Mouse (Mus musculus): ENCODE results near the gene Taf1c. TPM values are rescaled to one million over a fixed set of nuclear protein-coding genes. Genes with fewer than 3 reads are reported as not detected.
A peak's percentile ranks its signal among the peaks of the same experiment; 100 is the strongest.

The Taf1c gene
- polyA plus RNA-seq, 1 experiment from 2014 or later = 2.7 TPM

DNA sequence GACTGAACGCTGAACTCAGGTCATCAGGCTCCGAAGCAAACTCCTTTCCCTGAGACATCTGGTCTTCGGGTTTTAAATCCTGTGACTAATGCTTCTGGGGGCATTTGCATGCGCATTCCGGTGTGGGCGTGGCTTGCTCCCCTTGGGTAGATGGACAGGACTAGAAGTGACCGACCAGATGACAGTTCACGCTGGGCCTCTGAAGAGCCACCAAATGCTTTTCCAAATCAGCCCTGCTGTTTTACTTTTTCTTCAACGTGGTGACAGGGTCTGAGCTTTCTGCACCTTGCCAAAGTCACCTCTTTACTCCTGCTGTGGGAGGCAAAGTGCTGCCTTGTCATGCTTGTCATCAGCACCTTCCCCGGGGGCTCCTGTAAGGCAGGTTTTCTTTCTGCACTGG lies 16.2 kb downstream of the Taf1c start:
- Histone ChIP-seq H3K4me3 (ENCODE audit: low read depth, low read length) (no peak overlapping the region), H3K36me3 (replicated peaks; ENCODE audit: insufficient read depth, low read length) (no peaks in the 10 kb centered on the region), H3K4me1 (ENCODE audit: insufficient read depth) (peaks cover 7% of the 10 kb centered on the region; the same call in 1 of the 2 replicates), H3K27ac (ENCODE audit: low read depth) (no peak overlapping the region), H3K27me3 (ENCODE audit: insufficient read depth, low read length) (no peaks in the 10 kb centered on the region), H3K9ac (replicated peaks) (no peak overlapping the region), H3K4me2 (ENCODE audit: low read depth, low read length) (no peak overlapping the region), H3K9me3 (ENCODE audit: low read length) (no peaks in the 10 kb centered on the region)
- ATAC-seq = no peak
- WGBS (ENCODE audit: insufficient replicate concordance) = 47% methylated on average over 10 of the region's 10 CpGs
- TF ChIP-seq EP300 (IDR thresholded peaks at IDR 0.05; ENCODE audit: low read depth) (no peak), CTCF (IDR thresholded peaks at IDR 0.05; ENCODE audit: low read depth) (no peak)
- DNase-seq = no peak

DNA sequence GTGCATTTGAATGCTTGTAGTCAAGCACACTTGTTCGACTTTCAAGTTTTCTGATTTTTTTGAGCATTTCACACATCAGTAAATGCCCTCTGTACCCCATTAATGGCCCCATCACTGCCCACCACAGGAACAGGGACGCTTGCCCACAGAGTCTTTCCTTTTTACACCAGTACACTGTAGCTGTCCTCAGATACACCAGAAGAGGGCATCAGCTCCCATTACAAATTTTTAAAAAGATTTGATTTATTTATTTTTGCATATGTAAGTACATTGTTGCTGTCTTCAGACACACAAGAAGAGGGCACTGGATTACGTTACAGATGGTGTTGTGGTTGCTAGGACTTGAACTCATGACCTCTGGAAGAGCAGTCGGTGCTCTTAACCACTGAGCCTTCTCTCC lies 16.7 kb downstream of the Taf1c start:
- no peak for ATAC-seq

GRCm38 (mm10) chr8:119585901-119586300 lies 19.1 kb downstream of the Taf1c start:
- ATAC-seq = peak; percentile 67; the same call in 1 of the 2 replicates

More for the DNA sequence above, 16.7 kb downstream of the Taf1c start:
- H3K9me3 ChIP-seq (ENCODE audit: low read length) = no peaks in the 10 kb centered on the region
- no peak overlapping the region for H3K4me2 ChIP-seq (ENCODE audit: low read depth, low read length)
- WGBS (ENCODE audit: insufficient replicate concordance) = 68% methylated on average over 4 of the region's 4 CpGs
- no peak overlapping the region for H3K4me3 ChIP-seq (ENCODE audit: low read depth, low read length)
- H3K27me3 ChIP-seq (ENCODE audit: insufficient read depth, low read length) = no peaks in the 10 kb centered on the region
- no peak for TF ChIP-seq EP300 (IDR thresholded peaks at IDR 0.05; ENCODE audit: low read depth)
- TF ChIP-seq CTCF (IDR thresholded peaks at IDR 0.05; ENCODE audit: low read depth) = no peak; the same call in 1 of the 2 replicates
- peaks cover 7% of the 10 kb centered on the region; the same call in 1 of the 2 replicates for H3K4me1 ChIP-seq (ENCODE audit: insufficient read depth)
- no peak overlapping the region for H3K9ac ChIP-seq (replicated peaks)
- DNase-seq = no peak
- H3K27ac ChIP-seq (ENCODE audit: low read depth) = no peak overlapping the region
- H3K36me3 ChIP-seq (replicated peaks; ENCODE audit: insufficient read depth, low read length) = no peaks in the 10 kb centered on the region

GRCm38 (mm10) chr8:119580441-119581161 lies 24.4 kb downstream of the Taf1c start:
- ATAC-seq (no peak), DNase-seq (no peak)
- H3K9ac ChIP-seq (replicated peaks) = no peak overlapping the region
- 51% methylated on average over 5 of the region's 5 CpGs for whole genome bisulfite sequencing (ENCODE audit: insufficient replicate concordance)
- H3K9me3 ChIP-seq (ENCODE audit: low read length) = no peaks in the 10 kb centered on the region
- H3K36me3 ChIP-seq (replicated peaks; ENCODE audit: insufficient read depth, low read length) = no peaks in the 10 kb centered on the region
- TF ChIP-seq CTCF (IDR thresholded peaks at IDR 0.05; ENCODE audit: low read depth) (no peak), EP300 (IDR thresholded peaks at IDR 0.05; ENCODE audit: low read depth) (no peak; the same call in 1 of the 2 replicates)
- H3K4me3 ChIP-seq (ENCODE audit: low read depth, low read length) = no peak overlapping the region
- H3K27ac ChIP-seq (ENCODE audit: low read depth) = no peak overlapping the region
- H3K4me2 ChIP-seq (ENCODE audit: low read depth, low read length) = no peak overlapping the region; the same call in 1 of the 2 replicates
- no peaks in the 10 kb centered on the region for H3K27me3 ChIP-seq (ENCODE audit: insufficient read depth, low read length)
- H3K4me1 ChIP-seq (ENCODE audit: insufficient read depth) = peaks cover 10% of the 10 kb centered on the region

More at GRCm38 (mm10) chr8:119585901-119586300, 19.1 kb downstream of the Taf1c start:
- peaks cover 9% of the 10 kb centered on the region for H3K4me1 ChIP-seq (ENCODE audit: insufficient read depth)
- H3K4me3 ChIP-seq (ENCODE audit: low read depth, low read length) = peak overlapping the region; percentile 46
- no peak overlapping the region for H3K9ac ChIP-seq (replicated peaks)
- WGBS (ENCODE audit: insufficient replicate concordance) = 8% methylated on average over 20 of the region's 24 CpGs
- H3K36me3 ChIP-seq (replicated peaks; ENCODE audit: insufficient read depth, low read length) = no peaks in the 10 kb centered on the region
- TF ChIP-seq EP300 (IDR thresholded peaks at IDR 0.05; ENCODE audit: low read depth) (no peak), CTCF (IDR thresholded peaks at IDR 0.05; ENCODE audit: low read depth) (no peak)
- peak overlapping the region; percentile 62 for H3K27ac ChIP-seq (ENCODE audit: low read depth)
- no peaks in the 10 kb centered on the region for H3K27me3 ChIP-seq (ENCODE audit: insufficient read depth, low read length)
- DNase-seq = peak; percentile 57
- H3K4me2 ChIP-seq (ENCODE audit: low read depth, low read length) = peak overlapping the region; percentile 72
- no peaks in the 10 kb centered on the region for H3K9me3 ChIP-seq (ENCODE audit: low read length)

GRCm38 (mm10) chr8:119579096-119579495 lies 25.9 kb downstream of the Taf1c start:
- WGBS (ENCODE audit: insufficient replicate concordance) = 49% methylated on average over 13 of the region's 13 CpGs
- H3K4me1 ChIP-seq (ENCODE audit: insufficient read depth) = peaks cover 19% of the 10 kb centered on the region
- no peak for DNase-seq
- TF ChIP-seq EP300 (IDR thresholded peaks at IDR 0.05; ENCODE audit: low read depth) = no peak
- no peak for TF ChIP-seq CTCF (IDR thresholded peaks at IDR 0.05; ENCODE audit: low read depth)
- no peak overlapping the region for H3K27ac ChIP-seq (ENCODE audit: low read depth)
- ATAC-seq = no peak
- H3K9me3 ChIP-seq (ENCODE audit: low read length) = no peaks in the 10 kb centered on the region
- no peaks in the 10 kb centered on the region for H3K36me3 ChIP-seq (replicated peaks; ENCODE audit: insufficient read depth, low read length)
- no peaks in the 10 kb centered on the region for H3K27me3 ChIP-seq (ENCODE audit: insufficient read depth, low read length)
- H3K4me2 ChIP-seq (ENCODE audit: low read depth, low read length) = no peak overlapping the region
- H3K4me3 ChIP-seq (ENCODE audit: low read depth, low read length) = no peak overlapping the region
- H3K9ac ChIP-seq (replicated peaks) = no peak overlapping the region

DNA sequence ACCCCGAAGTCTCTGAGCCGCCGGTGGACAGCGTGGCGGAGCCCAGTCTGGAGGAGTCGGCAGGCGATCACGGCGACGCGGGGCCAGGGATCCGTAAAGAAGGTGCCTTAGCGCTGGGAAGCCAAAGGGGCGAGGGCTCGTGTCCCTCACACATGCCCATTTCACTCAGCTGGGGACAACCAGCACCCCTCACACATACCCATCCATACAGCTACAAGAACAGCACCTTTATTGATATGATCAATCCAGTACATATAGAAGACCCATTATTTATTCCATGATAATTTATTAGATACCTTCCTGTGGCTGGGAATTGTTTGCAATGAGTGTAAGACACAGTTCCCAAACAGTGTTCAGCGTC lies 29.7 kb downstream of the Taf1c start:
- peak overlapping the region; percentile 82 for H3K9ac ChIP-seq (replicated peaks)
- no peaks in the 10 kb centered on the region for H3K36me3 ChIP-seq (replicated peaks; ENCODE audit: insufficient read depth, low read length)
- H3K4me1 ChIP-seq (ENCODE audit: insufficient read depth) = peaks cover 15% of the 10 kb centered on the region
- DNase-seq (no peak), ATAC-seq (no peak)
- no peaks in the 10 kb centered on the region for H3K9me3 ChIP-seq (ENCODE audit: low read length)
- H3K27ac ChIP-seq (ENCODE audit: low read depth) = no peak overlapping the region
- H3K4me3 ChIP-seq (ENCODE audit: low read depth, low read length) = peak overlapping the region; percentile 84
- TF ChIP-seq CTCF (IDR thresholded peaks at IDR 0.05; ENCODE audit: low read depth) (no peak), EP300 (IDR thresholded peaks at IDR 0.05; ENCODE audit: low read depth) (no peak)
- peak overlapping the region; percentile 98 for H3K4me2 ChIP-seq (ENCODE audit: low read depth, low read length)
- H3K27me3 ChIP-seq (ENCODE audit: insufficient read depth, low read length) = no peaks in the 10 kb centered on the region
- WGBS (ENCODE audit: insufficient replicate concordance) = 1% methylated on average over 16 of the region's 16 CpGs

Measured in liver, postnatal 0 days (tissue).